In the genomic region with DNA sequence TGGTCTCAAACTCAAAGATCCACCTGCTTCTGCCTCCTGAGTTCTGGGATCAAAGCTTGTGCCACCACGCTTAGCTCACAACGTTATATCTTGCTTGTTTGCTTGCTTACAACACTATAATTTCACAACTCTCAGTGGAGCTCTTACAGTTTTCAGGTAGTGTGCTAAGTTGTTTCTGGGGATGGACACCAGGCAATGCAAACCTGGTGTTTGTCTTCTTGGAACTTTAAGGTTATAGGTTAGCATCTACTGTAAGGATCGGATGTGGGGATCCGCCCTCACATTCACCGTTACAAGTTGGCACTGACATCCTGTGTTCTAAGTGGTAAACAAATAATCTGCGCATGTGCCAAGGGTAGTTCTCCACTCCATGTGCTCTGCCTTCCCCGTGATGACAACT, we compare ENCODE assay signal across 27 mouse cellular contexts.
"Had no signal": no experiment of that assay in that cellular context is flagged by ENCODE, and none has a peak within 500 bp of the region (broad histone marks: within the 10 kb centered on the region; RNA-seq: fewer than 3 reads in every experiment).

No protein-coding gene starts in this region.

- H3K4me3 ChIP-seq: embryonic facial prominence, embryonic 10.5 days; embryonic facial prominence, embryonic 12.5 days; embryonic facial prominence, embryonic 13.5 days; embryonic facial prominence, embryonic 15.5 days; erythroblast, embryonic 14.5 days; forebrain, embryonic 10.5 days; forebrain, embryonic 12.5 days; forebrain, embryonic 13.5 days; forebrain, embryonic 15.5 days; gastrocnemius, adult 2 months; heart, adult 2 months had no signal

- H3K9ac ChIP-seq: embryonic facial prominence, embryonic 12.5 days; embryonic facial prominence, embryonic 13.5 days; embryonic facial prominence, embryonic 15.5 days; forebrain, embryonic 12.5 days; forebrain, embryonic 13.5 days; forebrain, embryonic 15.5 days had no signal

- H3K36me3 ChIP-seq: embryonic facial prominence, embryonic 10.5 days; embryonic facial prominence, embryonic 12.5 days; embryonic facial prominence, embryonic 13.5 days; embryonic facial prominence, embryonic 15.5 days; forebrain, embryonic 10.5 days; forebrain, embryonic 12.5 days; forebrain, embryonic 15.5 days had no signal

- DNase-seq: cerebellum, adult 2 months; cerebellum, adult 8-10 months; cerebellum, adult 9-10 months; cerebellum, adult 9-11 months; cerebellum, postnatal 10 days; cerebellum, postnatal 14 days; cerebellum, postnatal 25 days; cerebellum, postnatal 36 days; embryo, embryonic 11 days; gastrocnemius, adult 2 months; gastrocnemius, postnatal 10 days; gastrocnemius, postnatal 14 days; gastrocnemius, postnatal 25 days; gastrocnemius, postnatal 36 days; heart, adult 18-20 months; heart, adult 2 months had no signal

- ATAC-seq: forebrain, embryonic 13.5 days; forebrain, embryonic 14.5 days; forebrain, embryonic 15.5 days; forebrain, embryonic 16.5 days had no signal

- H3K4me2 ChIP-seq: embryonic facial prominence, embryonic 12.5 days; embryonic facial prominence, embryonic 13.5 days; embryonic facial prominence, embryonic 15.5 days; forebrain, embryonic 12.5 days; forebrain, embryonic 13.5 days; forebrain, embryonic 15.5 days had no signal

- H3K4me1 ChIP-seq: embryonic facial prominence, embryonic 10.5 days; embryonic facial prominence, embryonic 12.5 days; embryonic facial prominence, embryonic 13.5 days; embryonic facial prominence, embryonic 15.5 days had no signal

- H3K9me3 ChIP-seq: embryonic facial prominence, embryonic 10.5 days; embryonic facial prominence, embryonic 12.5 days; embryonic facial prominence, embryonic 13.5 days; embryonic facial prominence, embryonic 15.5 days; forebrain, embryonic 10.5 days; forebrain, embryonic 12.5 days; forebrain, embryonic 13.5 days; forebrain, embryonic 15.5 days had no signal

- H3K27ac ChIP-seq: embryonic facial prominence, embryonic 10.5 days; embryonic facial prominence, embryonic 12.5 days; embryonic facial prominence, embryonic 13.5 days; embryonic facial prominence, embryonic 15.5 days; forebrain, embryonic 10.5 days; forebrain, embryonic 12.5 days; forebrain, embryonic 13.5 days; forebrain, embryonic 15.5 days; gastrocnemius, adult 2 months; heart, adult 2 months had no signal

- H3K27me3 ChIP-seq: embryonic facial prominence, embryonic 12.5 days; embryonic facial prominence, embryonic 13.5 days; embryonic facial prominence, embryonic 15.5 days; forebrain, embryonic 12.5 days; forebrain, embryonic 13.5 days; forebrain, embryonic 15.5 days had no signal
